Mouse (Mus musculus): ENCODE measurements around the gene Ahcy. TPM values are rescaled to one million over a fixed set of nuclear protein-coding genes. Genes with fewer than 3 reads are reported as not detected.
"Not testable (repeated sequence)": the region's sequence is repeated elsewhere in the genome, so short reads cannot be mapped to it uniquely, and the experiment has no call there.

Gene Ahcy
- polyA plus RNA-seq, 1 experiment from 2014 or later: 45.1 TPM

GRCm38 (mm10) chr2:155039956-155040355 lies 34.3 kb downstream of the Ahcy start:
- H3K27me3 ChIP-seq (replicated peaks; ENCODE audit: control insufficient read depth, insufficient read depth, low read length): no peaks in the 10 kb centered on the region
- no peak overlapping the region for H3K4me3 ChIP-seq (replicated peaks; ENCODE audit: low read length)
- H3K9ac ChIP-seq (replicated peaks; ENCODE audit: low read depth, low read length): no peak overlapping the region
- no peak overlapping the region for H3K4me2 ChIP-seq (ENCODE audit: low read length)
- H3K36me3 ChIP-seq (ENCODE audit: control insufficient read depth, insufficient read depth): no peaks in the 10 kb centered on the region
- H3K4me1 ChIP-seq (replicated peaks; ENCODE audit: control insufficient read depth, insufficient read depth, low read length): no peaks in the 10 kb centered on the region
- no peak overlapping the region for H3K27ac ChIP-seq (ENCODE audit: low read length)
- H3K9me3 ChIP-seq (ENCODE audit: control insufficient read depth, low read length): no peaks in the 10 kb centered on the region
- ATAC-seq: no peak
- 72% methylated on average over 4 of the region's 4 CpGs for WGBS

- Histone ChIP-seq H3K27me3 (replicated peaks; ENCODE audit: control insufficient read depth, insufficient read depth, low read length) (no peaks in the 10 kb centered on the region), H3K36me3 (ENCODE audit: control insufficient read depth, insufficient read depth) (no peaks in the 10 kb centered on the region), H3K27ac (ENCODE audit: low read length) (no peak overlapping the region), H3K9me3 (ENCODE audit: control insufficient read depth, low read length) (no peaks in the 10 kb centered on the region), H3K4me2 (ENCODE audit: low read length) (no peak overlapping the region), H3K9ac (replicated peaks; ENCODE audit: low read depth, low read length) (no peak overlapping the region), H3K4me3 (replicated peaks; ENCODE audit: low read length) (no peak overlapping the region), H3K4me1 (replicated peaks; ENCODE audit: control insufficient read depth, insufficient read depth, low read length) (no peaks in the 10 kb centered on the region)
- 38% methylated on average over 19 of the region's 19 CpGs for WGBS
- ATAC-seq: no peak
Measured at GRCm38 (mm10) chr2:155032938-155033710, 41.2 kb downstream of the Ahcy start.

GRCm38 (mm10) chr2:155030831-155031230 lies 43.5 kb downstream of the Ahcy start:
- H3K4me2 ChIP-seq (ENCODE audit: low read length): no peak overlapping the region
- H3K9ac ChIP-seq (replicated peaks; ENCODE audit: low read depth, low read length): no peak overlapping the region
- no peak overlapping the region for H3K4me3 ChIP-seq (replicated peaks; ENCODE audit: low read length)
- H3K4me1 ChIP-seq (replicated peaks; ENCODE audit: control insufficient read depth, insufficient read depth, low read length): no peaks in the 10 kb centered on the region
- no peaks in the 10 kb centered on the region for H3K27me3 ChIP-seq (replicated peaks; ENCODE audit: control insufficient read depth, insufficient read depth, low read length)
- WGBS: 80% methylated on average over 7 of the region's 7 CpGs
- H3K36me3 ChIP-seq (ENCODE audit: control insufficient read depth, insufficient read depth): no peaks in the 10 kb centered on the region
- ATAC-seq: no peak
- no peak overlapping the region for H3K27ac ChIP-seq (ENCODE audit: low read length)
- no peaks in the 10 kb centered on the region for H3K9me3 ChIP-seq (ENCODE audit: control insufficient read depth, low read length)

- H3K27ac ChIP-seq (ENCODE audit: low read length): peak overlapping the region; percentile 94
- H3K4me3 ChIP-seq (replicated peaks; ENCODE audit: low read length); H3K9me3 ChIP-seq (ENCODE audit: control insufficient read depth, low read length); H3K36me3 ChIP-seq (ENCODE audit: control insufficient read depth, insufficient read depth); ATAC-seq; H3K27me3 ChIP-seq (replicated peaks; ENCODE audit: control insufficient read depth, insufficient read depth, low read length): not testable (repeated sequence)
- peak overlapping the region; percentile 93 for H3K4me2 ChIP-seq (ENCODE audit: low read length)
- H3K4me1 ChIP-seq (replicated peaks; ENCODE audit: control insufficient read depth, insufficient read depth, low read length): peaks cover 13% of the 10 kb centered on the region
- peak overlapping the region; percentile 68 for H3K9ac ChIP-seq (replicated peaks; ENCODE audit: low read depth, low read length)
- 18% methylated on average over 20 of the region's 20 CpGs for WGBS
Measured at GRCm38 (mm10) chr2:155020247-155020826, 54.0 kb downstream of the Ahcy start.

GRCm38 (mm10) chr2:155019673-155020072 lies 54.6 kb downstream of the Ahcy start:
- Histone ChIP-seq H3K4me2 (ENCODE audit: low read length) (peak overlapping the region; percentile 93), H3K9me3 (ENCODE audit: control insufficient read depth, low read length) (no peaks in the 10 kb centered on the region), H3K27me3 (replicated peaks; ENCODE audit: control insufficient read depth, insufficient read depth, low read length) (no peaks in the 10 kb centered on the region), H3K4me1 (replicated peaks; ENCODE audit: control insufficient read depth, insufficient read depth, low read length) (peaks cover 13% of the 10 kb centered on the region), H3K4me3 (replicated peaks; ENCODE audit: low read length) (peak overlapping the region; percentile 47), H3K9ac (replicated peaks; ENCODE audit: low read depth, low read length) (peak overlapping the region; percentile 68), H3K27ac (ENCODE audit: low read length) (peak overlapping the region; percentile 94), H3K36me3 (ENCODE audit: control insufficient read depth, insufficient read depth) (no peaks in the 10 kb centered on the region)
- ATAC-seq: peak; percentile 80
- WGBS: under 1% methylated on average over 22 of the region's 22 CpGs

GRCm38 (mm10) chr2:155018762-155019641 lies 55.3 kb downstream of the Ahcy start:
- Histone ChIP-seq H3K36me3 (ENCODE audit: control insufficient read depth, insufficient read depth) (no peaks in the 10 kb centered on the region), H3K4me2 (ENCODE audit: low read length) (peak overlapping the region; percentile 93), H3K4me3 (replicated peaks; ENCODE audit: low read length) (peak overlapping the region; percentile 47), H3K9me3 (ENCODE audit: control insufficient read depth, low read length) (no peaks in the 10 kb centered on the region), H3K27me3 (replicated peaks; ENCODE audit: control insufficient read depth, insufficient read depth, low read length) (no peaks in the 10 kb centered on the region), H3K27ac (ENCODE audit: low read length) (peak overlapping the region; percentile 94), H3K4me1 (replicated peaks; ENCODE audit: control insufficient read depth, insufficient read depth, low read length) (peaks cover 13% of the 10 kb centered on the region), H3K9ac (replicated peaks; ENCODE audit: low read depth, low read length) (peak overlapping the region; percentile 68)
- peak; percentile 98 for ATAC-seq
- WGBS: under 1% methylated on average over 38 of the region's 38 CpGs

- peak within 1 kb of the TSS; percentile 47 for H3K4me3 ChIP-seq (replicated peaks; ENCODE audit: low read length)
- ATAC-seq; H3K36me3 ChIP-seq (ENCODE audit: control insufficient read depth, insufficient read depth); H3K9me3 ChIP-seq (ENCODE audit: control insufficient read depth, low read length); H3K27me3 ChIP-seq (replicated peaks; ENCODE audit: control insufficient read depth, insufficient read depth, low read length): not testable (repeated sequence)
- H3K4me2 ChIP-seq (ENCODE audit: low read length): peak within 1 kb of the TSS; percentile 93
- peak within 1 kb of the TSS; percentile 94 for H3K27ac ChIP-seq (ENCODE audit: low read length)
- H3K4me1 ChIP-seq (replicated peaks; ENCODE audit: control insufficient read depth, insufficient read depth, low read length): peaks cover 13% of the 10 kb centered on the region
- under 1% methylated on average over 24 of the region's 26 CpGs for WGBS
- peak within 1 kb of the TSS; percentile 68 for H3K9ac ChIP-seq (replicated peaks; ENCODE audit: low read depth, low read length)
Measured at GRCm38 (mm10) chr2:155018251-155018755, 56.0 kb downstream of the Ahcy start, which contains the start of gene Gm14226. Gene Gm14226 (plus strand): TSS chr2:155018266.

- H3K9me3 ChIP-seq (ENCODE audit: control insufficient read depth, low read length); ATAC-seq; H3K27ac ChIP-seq (ENCODE audit: low read length); H3K4me2 ChIP-seq (ENCODE audit: low read length); H3K36me3 ChIP-seq (ENCODE audit: control insufficient read depth, insufficient read depth); H3K27me3 ChIP-seq (replicated peaks; ENCODE audit: control insufficient read depth, insufficient read depth, low read length); H3K4me3 ChIP-seq (replicated peaks; ENCODE audit: low read length); H3K9ac ChIP-seq (replicated peaks; ENCODE audit: low read depth, low read length): not testable (repeated sequence)
- peaks cover 13% of the 10 kb centered on the region for H3K4me1 ChIP-seq (replicated peaks; ENCODE audit: control insufficient read depth, insufficient read depth, low read length)
- 42% methylated on average over 3 of the region's 9 CpGs for WGBS
Measured at GRCm38 (mm10) chr2:155016751-155017150, 57.5 kb downstream of the Ahcy start.

- no peak overlapping the region for H3K4me2 ChIP-seq (ENCODE audit: low read length)
- ATAC-seq: no peak
- no peaks in the 10 kb centered on the region for H3K27me3 ChIP-seq (replicated peaks; ENCODE audit: control insufficient read depth, insufficient read depth, low read length)
- H3K9me3 ChIP-seq (ENCODE audit: control insufficient read depth, low read length): no peaks in the 10 kb centered on the region
- 63% methylated on average over 6 of the region's 6 CpGs for WGBS
- no peaks in the 10 kb centered on the region for H3K4me1 ChIP-seq (replicated peaks; ENCODE audit: control insufficient read depth, insufficient read depth, low read length)
- no peak overlapping the region for H3K9ac ChIP-seq (replicated peaks; ENCODE audit: low read depth, low read length)
- H3K36me3 ChIP-seq (ENCODE audit: control insufficient read depth, insufficient read depth): no peaks in the 10 kb centered on the region
- H3K27ac ChIP-seq (ENCODE audit: low read length): no peak overlapping the region
- H3K4me3 ChIP-seq (replicated peaks; ENCODE audit: low read length): no peak overlapping the region
Measured at GRCm38 (mm10) chr2:155012991-155013390, 61.3 kb downstream of the Ahcy start.

Data from forebrain, embryonic 16.5 days (tissue).